Comparison of ENCODE assay signal across 24 mouse cellular contexts in the genomic region with DNA sequence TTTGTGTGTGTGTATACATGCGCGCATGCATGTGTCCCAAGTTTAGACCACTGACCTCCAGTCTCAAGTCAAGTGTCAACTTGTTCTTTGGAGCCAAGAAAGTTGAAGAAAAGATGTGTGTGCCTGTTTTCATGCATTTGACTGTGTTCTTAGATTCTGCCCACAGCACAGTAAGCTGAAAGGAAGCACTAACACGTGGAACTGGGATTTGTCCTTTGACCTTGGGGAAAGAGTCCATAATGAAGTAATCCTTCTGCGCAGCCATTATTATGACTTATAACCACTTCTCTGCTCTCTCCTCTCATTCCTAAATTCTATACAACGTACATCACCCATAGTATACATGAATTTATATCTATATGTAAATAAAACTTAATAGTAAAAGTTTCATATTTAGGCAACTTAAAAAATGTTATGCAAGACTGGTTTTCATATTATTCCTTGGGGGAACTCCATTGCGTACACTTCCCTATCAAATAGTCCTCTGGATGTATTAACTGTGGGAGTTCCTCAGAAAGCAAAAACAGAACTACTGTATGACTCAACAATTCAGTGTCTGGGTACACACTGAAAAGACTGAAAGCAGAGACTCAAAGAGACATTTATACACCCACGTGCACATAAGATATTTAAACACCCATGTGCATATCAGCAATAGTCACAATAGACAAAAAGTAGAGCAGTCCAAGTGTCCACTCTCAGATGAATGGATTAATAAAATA. TPM values are rescaled to one million over a fixed set of nuclear protein-coding genes. Genes with fewer than 3 reads are reported as not detected.
A peak's percentile ranks its signal among the peaks of the same experiment; 100 is the strongest.
DNase-seq lines count a peak whose midpoint lies in the region; ATAC-seq and TF ChIP-seq lines count a peak whose summit lies in the region.
"Had no signal": no experiment of that assay in that cellular context is flagged by ENCODE, and none has a peak within 500 bp of the region (broad histone marks: within the 10 kb centered on the region; RNA-seq: fewer than 3 reads in every experiment).

No protein-coding gene starts in this region.

- peak; percentile 72 for DNase-seq in kidney, adult 2 months
- no peak for DNase-seq in kidney, postnatal 4 days
- peak; percentile 85 for DNase-seq in liver, adult 2 months (ENCODE audit: extremely low read depth, low read depth, low spot score)
- DNase-seq in liver, embryonic 11.5 days (ENCODE audit: low spot score) = no peak
- DNase-seq in natural killer cell, adult 2 months (ENCODE audit: low spot score in 2 of 2) = no peak
- DNase-seq: adrenal gland, adult 2 months; adrenal gland, postnatal 25 days; cerebellum, adult 11 months; cerebellum, adult 8-10 months; cerebellum, postnatal 14 days; gastrocnemius, postnatal 10 days; heart, adult 2 months; heart, postnatal 14 days had no signal

- H3K9ac ChIP-seq in liver, adult 2 months (ENCODE audit: low read depth, low read length) = no peak overlapping the region
- H3K9ac ChIP-seq in liver, embryonic 11.5 days (ENCODE audit: low read depth, low read length) = no peak overlapping the region
- H3K9ac ChIP-seq: embryonic facial prominence, embryonic 12.5 days; forebrain, embryonic 12.5 days; heart, embryonic 15.5 days; hindbrain, embryonic 13.5 days had no signal

- WGBS in kidney, adult 2 months = 64% methylated on average over 7 of the region's 7 CpGs
- 65% methylated on average over 7 of the region's 7 CpGs for WGBS in liver, adult 2 months
- WGBS in liver, embryonic 11.5 days = 91% methylated on average over 7 of the region's 7 CpGs

- no peaks in the 10 kb centered on the region for H3K36me3 ChIP-seq in kidney, adult 2 months (ENCODE audit: control insufficient read depth, insufficient read depth, low read length)
- peaks cover 5% of the 10 kb centered on the region for H3K36me3 ChIP-seq in liver, adult 2 months (ENCODE audit: control insufficient read depth, insufficient read depth, low read length)
- peaks cover 6% of the 10 kb centered on the region; the same call in 1 of the 2 replicates for H3K36me3 ChIP-seq in liver, embryonic 11.5 days (ENCODE audit: control insufficient read depth, insufficient read depth, low read length)

- ATAC-seq in liver, embryonic 11.5 days (replicated peaks; ENCODE audit: low FRiP score) = no peak
- peak; percentile 52; the same call in 1 of the 2 replicates for ATAC-seq in granulocyte monocyte progenitor cell, adult 5-6 weeks (replicated peaks; ENCODE audit: poor library complexity, severe bottlenecking)
- ATAC-seq in megakaryocyte-erythroid progenitor cell, adult 5-6 weeks (replicated peaks; ENCODE audit: low FRiP score, low TSS enrichment, poor library complexity, severe bottlenecking) = no peak
- ATAC-seq: activated CD4-positive, CD25-positive, alpha-beta regulatory T cell, adult 4 months; forebrain, embryonic 16.5 days; Patski had no signal

- H3K79me2 ChIP-seq in liver, adult 2 months (ENCODE audit: control insufficient read depth, insufficient read depth, low read length) = no peaks in the 10 kb centered on the region

- H3K4me2 ChIP-seq in liver, embryonic 11.5 days = no peak overlapping the region
- H3K4me2 ChIP-seq: embryonic facial prominence, embryonic 12.5 days; forebrain, embryonic 12.5 days; heart, embryonic 11.5 days; heart, embryonic 15.5 days; hindbrain, embryonic 13.5 days had no signal

- H3K27ac ChIP-seq in kidney, adult 2 months (ENCODE audit: insufficient read depth, low read depth, low read length) = peak overlapping the region; percentile 65
- peak overlapping the region; percentile 33 for H3K27ac ChIP-seq in liver, adult 2 months (replicated peaks; ENCODE audit: insufficient read depth, low read depth, low read length)
- H3K27ac ChIP-seq in liver, embryonic 11.5 days (ENCODE audit: low read depth, low read length) = no peak overlapping the region
- H3K27ac ChIP-seq: embryonic facial prominence, embryonic 12.5 days; forebrain, embryonic 12.5 days; heart, adult 2 months; heart, embryonic 15.5 days; hindbrain, embryonic 13.5 days had no signal

- no peaks in the 10 kb centered on the region for H3K9me3 ChIP-seq in liver, embryonic 11.5 days (ENCODE audit: control insufficient read depth, low read length)
- H3K9me3 ChIP-seq: embryonic facial prominence, embryonic 12.5 days; forebrain, embryonic 12.5 days; heart, embryonic 15.5 days; hindbrain, embryonic 13.5 days had no signal

- H3K4me3 ChIP-seq in kidney, adult 2 months (ENCODE audit: insufficient read depth, low read depth, low read length) = no peak overlapping the region
- H3K4me3 ChIP-seq in liver, adult 2 months (ENCODE audit: insufficient read depth, low read depth, low read length) = no peak overlapping the region
- H3K4me3 ChIP-seq in liver, embryonic 11.5 days (ENCODE audit: low read depth, low read length) = no peak overlapping the region
- H3K4me3 ChIP-seq: embryonic facial prominence, embryonic 12.5 days; forebrain, embryonic 12.5 days; heart, adult 2 months; heart, embryonic 15.5 days; hindbrain, embryonic 13.5 days had no signal

- TF ChIP-seq POLR2A in kidney, adult 2 months (IDR thresholded peaks at IDR 0.05; ENCODE audit: low read depth, low read length) = no peak
- no peak for TF ChIP-seq POLR2A in liver, adult 2 months (IDR thresholded peaks at IDR 0.05; ENCODE audit: extremely low read depth, insufficient read depth, low read length)

- no peak for TF ChIP-seq CTCF in kidney, adult 2 months (conservative IDR thresholded peaks at IDR 0.05; ENCODE audit: insufficient read depth, insufficient read length, low read depth, low read length)
- no peak for TF ChIP-seq CTCF in liver, adult 2 months (IDR thresholded peaks at IDR 0.05; ENCODE audit: low read depth, low read length)

- no peaks in the 10 kb centered on the region for H3K27me3 ChIP-seq in kidney, adult 2 months (replicated peaks; ENCODE audit: control insufficient read depth, insufficient read depth, low read length)
- no peaks in the 10 kb centered on the region for H3K27me3 ChIP-seq in liver, adult 2 months (ENCODE audit: control insufficient read depth, insufficient read depth, low read length)
- H3K27me3 ChIP-seq in liver, embryonic 11.5 days (replicated peaks; ENCODE audit: control insufficient read depth, insufficient read depth, low read length) = no peaks in the 10 kb centered on the region
- H3K27me3 ChIP-seq: embryonic facial prominence, embryonic 12.5 days; forebrain, embryonic 12.5 days; heart, embryonic 15.5 days; hindbrain, embryonic 13.5 days; Patski had no signal

- H3K4me1 ChIP-seq in kidney, adult 2 months (ENCODE audit: control insufficient read depth, insufficient read depth, low read length) = peaks cover 11% of the 10 kb centered on the region
- H3K4me1 ChIP-seq in liver, adult 2 months (ENCODE audit: control insufficient read depth, insufficient read depth, low read length) = peaks cover 4% of the 10 kb centered on the region
- no peaks in the 10 kb centered on the region for H3K4me1 ChIP-seq in liver, embryonic 11.5 days (replicated peaks; ENCODE audit: control insufficient read depth, insufficient read depth, low read length)
- H3K4me1 ChIP-seq: forebrain, embryonic 12.5 days; heart, embryonic 15.5 days; hindbrain, embryonic 13.5 days had no signal

RNA-seq across cellular contexts. Expression of gene Anpep, which starts 22.9 kb away (rescaled TPM):
- 170 and 175 TPM in 2 replicates for polyA plus RNA-seq in kidney, adult 2 months (2012; rRNA removed)
- 31.4 and 56.5 TPM in 2 replicates for total RNA-seq in liver, adult 2 months (2014; rRNA removed)
- 92.5 and 100 TPM in 2 replicates for polyA plus RNA-seq in liver, adult 2 months (2012; rRNA removed)
- polyA plus RNA-seq in liver, embryonic 11.5 days (2014; fragmentation: Nextera tagmentation; extraction: Ambion mirVana) = 24.2 and 28.5 TPM in 2 replicates
- total RNA-seq in granulocyte monocyte progenitor cell, adult 5-6 weeks (2014; fragmentation: Nextera tagmentation) = 0.36 TPM in 1 of 2 replicates, not detected in the other
- total RNA-seq in granulocyte monocyte progenitor cell, adult 5-6 weeks (2017) = not detected in 2 replicates
- total RNA-seq in megakaryocyte-erythroid progenitor cell, adult 5-6 weeks (2014; fragmentation: Nextera tagmentation) = 1.5 TPM in 1 of 2 replicates, not detected in the other
- total RNA-seq in megakaryocyte-erythroid progenitor cell, adult 5-6 weeks (2017) = not detected in 2 replicates
- polyA plus RNA-seq: activated CD4-positive, CD25-positive, alpha-beta regulatory T cell, adult 4 months had no signal

RNA-seq across cellular contexts. Expression of gene Ap3s2, which starts 36.7 kb away (rescaled TPM):
- polyA plus RNA-seq in kidney, adult 2 months (2012; rRNA removed) = 18.0 and 19.6 TPM in 2 replicates
- total RNA-seq in liver, adult 2 months (2014; rRNA removed) = 5.6 and 6.3 TPM in 2 replicates
- polyA plus RNA-seq in liver, adult 2 months (2012; rRNA removed) = 9.9 and 10.3 TPM in 2 replicates
- polyA plus RNA-seq in liver, embryonic 11.5 days (2014; fragmentation: Nextera tagmentation; extraction: Ambion mirVana) = 28.7 and 30.9 TPM in 2 replicates
- 29.6 and 38.1 TPM in 2 replicates for total RNA-seq in granulocyte monocyte progenitor cell, adult 5-6 weeks (2014; fragmentation: Nextera tagmentation)
- total RNA-seq in granulocyte monocyte progenitor cell, adult 5-6 weeks (2017) = 8.3 and 9.3 TPM in 2 replicates
- 20.0 and 22.4 TPM in 2 replicates for total RNA-seq in megakaryocyte-erythroid progenitor cell, adult 5-6 weeks (2014; fragmentation: Nextera tagmentation)
- total RNA-seq in megakaryocyte-erythroid progenitor cell, adult 5-6 weeks (2017) = 6.5 and 9.5 TPM in 2 replicates

RNA-seq across cellular contexts. Expression of gene Arpin, which starts 51.4 kb away (rescaled TPM):
- 15.4 and 17.0 TPM in 2 replicates for polyA plus RNA-seq in kidney, adult 2 months (2012; rRNA removed)
- 6.2 and 7.3 TPM in 2 replicates for total RNA-seq in liver, adult 2 months (2014; rRNA removed)
- polyA plus RNA-seq in liver, adult 2 months (2012; rRNA removed) = 3.5 and 4.0 TPM in 2 replicates
- polyA plus RNA-seq in liver, embryonic 11.5 days (2014; fragmentation: Nextera tagmentation; extraction: Ambion mirVana) = 9.9 and 10.6 TPM in 2 replicates
- 1.8 TPM in 1 of 2 replicates, not detected in the other for total RNA-seq in granulocyte monocyte progenitor cell, adult 5-6 weeks (2014; fragmentation: Nextera tagmentation)
- not detected in 2 replicates for total RNA-seq in granulocyte monocyte progenitor cell, adult 5-6 weeks (2017)
- not detected in 2 replicates for total RNA-seq in megakaryocyte-erythroid progenitor cell, adult 5-6 weeks (2014; fragmentation: Nextera tagmentation)
- 0.28 TPM in 1 of 2 replicates, not detected in the other for total RNA-seq in megakaryocyte-erythroid progenitor cell, adult 5-6 weeks (2017)
- total RNA-seq: MEL had no signal
- polyA plus RNA-seq: activated CD4-positive, CD25-positive, alpha-beta regulatory T cell, adult 4 months had no signal

Comparison
In these comparisons a context has a peak if more than half of its experiments do, and no peak if none do; other contexts are left out.
1. DNase-seq: peak in kidney, adult 2 months (single experiment) and liver, adult 2 months (single experiment); none in kidney, postnatal 4 days (0 of 2), liver, embryonic 11.5 days (single experiment) and natural killer cell, adult 2 months (0 of 2).
2. RNA of gene Anpep, which starts 22.9 kb away (total RNA-seq): 31.4 to 56.5 TPM in liver, adult 2 months; 0.36 TPM in granulocyte monocyte progenitor cell, adult 5-6 weeks and 1.5 TPM in megakaryocyte-erythroid progenitor cell, adult 5-6 weeks; every median in the first group is over 10 times any median in the second.